Mouse (Mus musculus) embryonic facial prominence, embryonic 15.5 days (tissue): ENCODE measurements around the gene Hist1h3g. TPM values are rescaled to one million over a fixed set of nuclear protein-coding genes. Genes with fewer than 3 reads are reported as not detected.
"Not testable (repeated sequence)": the region's sequence is repeated elsewhere in the genome, so short reads cannot be mapped to it uniquely, and the experiment has no call there.

Source experiments
- ATAC-seq: fragments of 200-750 bp; cut with Nextera tagmentation; 2 replicates; pipeline ENCODE4 v1.8.0; 2017; ENCODE audit warnings: low read depth, moderate TSS enrichment; ENCODE audit not compliant: insufficient number of reproducible peaks, low FRiP score, low TSS enrichment
- H3K27ac ChIP-seq: fragments of 300-500 bp; sonication (generic); replicated peaks from 2 replicates; pipeline ENCODE4 v1.5.1; 2015; ENCODE audit warnings: mild to moderate bottlenecking, inconsistent platforms
- H3K27me3 ChIP-seq: fragments of 300-500 bp; sonication (generic); 2 replicates; pipeline ENCODE4 v1.6.1; 2015; ENCODE audit warnings: inconsistent platforms
- H3K36me3 ChIP-seq: fragments of 300-500 bp; sonication (generic); 2 replicates; pipeline ENCODE4 v1.6.1; 2015; ENCODE audit warnings: mild to moderate bottlenecking, inconsistent platforms
- H3K4me1 ChIP-seq: fragments of 300-500 bp; sonication (generic); 2 replicates; pipeline ENCODE4 v1.6.1; 2015; ENCODE audit warnings: inconsistent platforms
- H3K4me2 ChIP-seq: fragments of 300-500 bp; sonication (generic); replicated peaks from 2 replicates; pipeline ENCODE4 v1.6.1; 2015; ENCODE audit warnings: mild to moderate bottlenecking, inconsistent platforms
- H3K4me3 ChIP-seq: fragments of 300-500 bp; sonication (generic); replicated peaks from 2 replicates; pipeline ENCODE4 v1.5.1; 2015; ENCODE audit warnings: mild to moderate bottlenecking, inconsistent platforms
- H3K9ac ChIP-seq: fragments of 300-500 bp; sonication (generic); 2 replicates; pipeline ENCODE4 v1.6.1; 2015; ENCODE audit warnings: inconsistent platforms
- H3K9me3 ChIP-seq: fragments of 300-500 bp; sonication (generic); replicated peaks from 2 replicates; pipeline ENCODE4 v1.6.1; 2016; ENCODE audit warnings: inconsistent platforms
- WGBS: fragments of 180-500 bp; shearing (Covaris S2); methylation state at CpG from one replicate; pipeline ENCODE4 v1.1.7; 2015; 5-methylcytosine and 5-hydroxymethylcytosine counted together
- polyA plus RNA-seq: library from polyadenylated mRNA; unstranded; fragments of >200 nt; fragmentation: Nextera tagmentation; extraction: Ambion mirVana; gene quantifications from 2 replicates; pipeline ENCODE4 v1.2.1, GENCODE M21; 2015

Gene Hist1h3g
- polyA plus RNA-seq, 1 experiment from 2014 or later: 5.3 TPM

GRCm38 (mm10) chr13:23575271-23575851 lies 40.1 kb downstream of the Hist1h3g start, which contains the start of gene Hist1h3d:
Gene Hist1h3d (plus strand): TSS chr13:23575763.
- H3K36me3 ChIP-seq: no peaks in the 10 kb centered on the region
- peak within 1 kb of the TSS; percentile 46 for H3K4me3 ChIP-seq
- H3K9me3 ChIP-seq: no peaks in the 10 kb centered on the region
- peak; percentile 55 for ATAC-seq
- H3K27me3 ChIP-seq: no peaks in the 10 kb centered on the region
- peaks cover 26% of the 10 kb centered on the region for H3K4me1 ChIP-seq
- H3K4me2 ChIP-seq: peak within 1 kb of the TSS; percentile 67
- whole genome bisulfite sequencing: under 1% methylated on average over 18 of the region's 18 CpGs
- H3K9ac ChIP-seq: peak within 1 kb of the TSS; percentile 44; the same call in 1 of the 2 replicates
- peak within 1 kb of the TSS; percentile 84 for H3K27ac ChIP-seq

- Histone ChIP-seq H3K4me3 (peak overlapping the region; percentile 46), H3K27ac (peak overlapping the region; percentile 84), H3K9ac (peak overlapping the region; percentile 44; the same call in 1 of the 2 replicates), H3K4me1 (peaks cover 28% of the 10 kb centered on the region), H3K4me2 (peak overlapping the region; percentile 67)
- not testable (repeated sequence) for H3K27me3 ChIP-seq, H3K9me3 ChIP-seq, ATAC-seq, H3K36me3 ChIP-seq
- WGBS: under 1% methylated on average over 11 of the region's 40 CpGs
Observed at GRCm38 (mm10) chr13:23575864-23576313, 40.7 kb downstream of the Hist1h3g start.

- H3K4me3 ChIP-seq: peak overlapping the region; percentile 46
- no peaks in the 10 kb centered on the region for H3K36me3 ChIP-seq
- H3K4me1 ChIP-seq: peaks cover 30% of the 10 kb centered on the region
- H3K27ac ChIP-seq: peak overlapping the region; percentile 84
- no peaks in the 10 kb centered on the region for H3K27me3 ChIP-seq
- no peaks in the 10 kb centered on the region for H3K9me3 ChIP-seq
- WGBS: 3% methylated on average over 7 of the region's 7 CpGs
- peak overlapping the region; percentile 12; the same call in 1 of the 2 replicates for H3K9ac ChIP-seq
- H3K4me2 ChIP-seq: peak overlapping the region; percentile 67
- ATAC-seq: no peak
Observed at GRCm38 (mm10) chr13:23576351-23576881, 41.2 kb downstream of the Hist1h3g start.

GRCm38 (mm10) chr13:23576906-23577639 lies 41.9 kb downstream of the Hist1h3g start:
- no peaks in the 10 kb centered on the region for H3K9me3 ChIP-seq
- no peaks in the 10 kb centered on the region for H3K36me3 ChIP-seq
- WGBS: 32% methylated on average over 6 of the region's 6 CpGs
- H3K27me3 ChIP-seq: no peaks in the 10 kb centered on the region
- H3K4me3 ChIP-seq: peak overlapping the region; percentile 46
- peaks cover 32% of the 10 kb centered on the region for H3K4me1 ChIP-seq
- peak overlapping the region; percentile 67 for H3K4me2 ChIP-seq
- H3K27ac ChIP-seq: peak overlapping the region; percentile 84
- H3K9ac ChIP-seq: no peak overlapping the region
- no peak for ATAC-seq

- H3K27me3 ChIP-seq: no peaks in the 10 kb centered on the region
- H3K4me2 ChIP-seq: no peak overlapping the region
- WGBS: 80% methylated on average over 1 of the region's 1 CpGs
- no peaks in the 10 kb centered on the region for H3K36me3 ChIP-seq
- H3K9me3 ChIP-seq: no peaks in the 10 kb centered on the region
- no peak for ATAC-seq
- H3K27ac ChIP-seq: no peak overlapping the region
- H3K4me3 ChIP-seq: no peak overlapping the region
- no peak overlapping the region for H3K9ac ChIP-seq
- H3K4me1 ChIP-seq: peaks cover 33% of the 10 kb centered on the region
Observed at GRCm38 (mm10) chr13:23577835-23578234, 42.6 kb downstream of the Hist1h3g start.

- H3K9ac ChIP-seq: peak within 1 kb of the TSS; percentile 31; the same call in 1 of the 2 replicates
- H3K27me3 ChIP-seq: no peaks in the 10 kb centered on the region
- H3K4me2 ChIP-seq: peak within 1 kb of the TSS; percentile 59
- peak within 1 kb of the TSS; percentile 53 for H3K4me3 ChIP-seq
- H3K27ac ChIP-seq: peak within 1 kb of the TSS; percentile 97
- no peaks in the 10 kb centered on the region for H3K36me3 ChIP-seq
- H3K4me1 ChIP-seq: peaks cover 36% of the 10 kb centered on the region
- no peaks in the 10 kb centered on the region for H3K9me3 ChIP-seq
- WGBS: under 1% methylated on average over 43 of the region's 43 CpGs
- peak; percentile 90 for ATAC-seq
Observed at GRCm38 (mm10) chr13:23581408-23582218, 46.4 kb downstream of the Hist1h3g start, which contains the start of gene Hist1h4d. Gene Hist1h4d (plus strand): TSS chr13:23581598.

GRCm38 (mm10) chr13:23582219-23583056 lies 47.2 kb downstream of the Hist1h3g start:
- peak overlapping the region; percentile 31; the same call in 1 of the 2 replicates for H3K9ac ChIP-seq
- H3K36me3 ChIP-seq: no peaks in the 10 kb centered on the region
- peak overlapping the region; percentile 53 for H3K4me3 ChIP-seq
- peak overlapping the region; percentile 97 for H3K27ac ChIP-seq
- no peaks in the 10 kb centered on the region for H3K27me3 ChIP-seq
- H3K9me3 ChIP-seq: no peaks in the 10 kb centered on the region
- H3K4me1 ChIP-seq: peaks cover 29% of the 10 kb centered on the region
- H3K4me2 ChIP-seq: peak overlapping the region; percentile 59
- ATAC-seq: no peak
- WGBS: 6% methylated on average over 6 of the region's 6 CpGs

GRCm38 (mm10) chr13:23583387-23584068 lies 48.3 kb downstream of the Hist1h3g start:
- H3K27me3 ChIP-seq: no peaks in the 10 kb centered on the region
- H3K4me1 ChIP-seq: peaks cover 29% of the 10 kb centered on the region
- H3K9ac ChIP-seq: no peak overlapping the region
- 0 out of 2 replicates have a peak overlapping the region, but pooled peaks have one; percentile 10 for H3K4me2 ChIP-seq
- no peak for ATAC-seq
- H3K27ac ChIP-seq: peak overlapping the region; percentile 97
- H3K36me3 ChIP-seq: no peaks in the 10 kb centered on the region
- 0 out of 2 replicates have a peak overlapping the region, but pooled peaks have one; percentile 1 for H3K4me3 ChIP-seq
- H3K9me3 ChIP-seq: no peaks in the 10 kb centered on the region

GRCm38 (mm10) chr13:23584331-23584730 lies 49.1 kb downstream of the Hist1h3g start:
- Histone ChIP-seq H3K4me2 (peak overlapping the region; percentile 72), H3K4me3 (peak overlapping the region; percentile 50), H3K36me3 (no peaks in the 10 kb centered on the region), H3K9ac (no peak overlapping the region), H3K27ac (peak overlapping the region; percentile 97), H3K27me3 (no peaks in the 10 kb centered on the region), H3K9me3 (no peaks in the 10 kb centered on the region), H3K4me1 (peaks cover 29% of the 10 kb centered on the region)
- no peak for ATAC-seq

GRCm38 (mm10) chr13:23585029-23585441 lies 49.8 kb downstream of the Hist1h3g start:
- H3K27me3 ChIP-seq: no peaks in the 10 kb centered on the region
- peak overlapping the region; percentile 52 for H3K9ac ChIP-seq
- no peaks in the 10 kb centered on the region for H3K9me3 ChIP-seq
- peak overlapping the region; percentile 97 for H3K27ac ChIP-seq
- H3K36me3 ChIP-seq: no peaks in the 10 kb centered on the region
- WGBS: under 1% methylated on average over 21 of the region's 21 CpGs
- peak overlapping the region; percentile 72 for H3K4me2 ChIP-seq
- ATAC-seq: no peak
- H3K4me3 ChIP-seq: peak overlapping the region; percentile 50
- peaks cover 29% of the 10 kb centered on the region for H3K4me1 ChIP-seq
